Mouse (Mus musculus): ENCODE data around the gene Enc1. TPM values are rescaled to one million over a fixed set of nuclear protein-coding genes. Genes with fewer than 3 reads are reported as not detected.

Gene Enc1
- total RNA-seq, 2 experiments from 2014 or later, result 2.0 to 2.3 TPM

- ATAC-seq (ENCODE audit: poor library complexity, severe bottlenecking), result no peak
These were observed 15.8 kb upstream of the Enc1 start for GRCm38 (mm10) chr13:97225130-97225529.

- ATAC-seq (ENCODE audit: poor library complexity, severe bottlenecking), result no peak
These were observed 13.1 kb upstream of the Enc1 start for GRCm38 (mm10) chr13:97227795-97228194.

GRCm38 (mm10) chr13:97230101-97230500 is 10.8 kb upstream of the Enc1 start:
- ATAC-seq (ENCODE audit: poor library complexity, severe bottlenecking), result no peak

DNA sequence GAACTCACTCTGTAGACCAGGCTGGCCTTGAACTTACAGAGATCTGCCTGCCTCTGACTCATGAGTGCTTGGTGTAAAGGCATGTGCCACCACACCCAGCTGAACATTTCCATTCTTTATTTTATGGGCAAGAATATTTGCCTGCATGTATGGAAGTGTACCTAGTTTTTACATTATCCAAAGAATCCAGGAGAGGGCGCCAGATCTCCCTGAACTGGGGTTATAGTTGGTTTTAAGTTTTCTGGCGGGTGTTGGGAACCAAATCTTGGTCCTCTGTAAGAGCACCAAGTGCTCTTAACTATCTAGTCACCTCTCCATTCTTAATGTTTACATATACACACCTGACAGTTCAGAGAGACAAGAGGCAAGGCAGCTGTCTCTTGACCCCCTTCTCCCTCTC is 7.8 kb upstream of the Enc1 start:
- no peak for ATAC-seq (ENCODE audit: poor library complexity, severe bottlenecking)

DNA sequence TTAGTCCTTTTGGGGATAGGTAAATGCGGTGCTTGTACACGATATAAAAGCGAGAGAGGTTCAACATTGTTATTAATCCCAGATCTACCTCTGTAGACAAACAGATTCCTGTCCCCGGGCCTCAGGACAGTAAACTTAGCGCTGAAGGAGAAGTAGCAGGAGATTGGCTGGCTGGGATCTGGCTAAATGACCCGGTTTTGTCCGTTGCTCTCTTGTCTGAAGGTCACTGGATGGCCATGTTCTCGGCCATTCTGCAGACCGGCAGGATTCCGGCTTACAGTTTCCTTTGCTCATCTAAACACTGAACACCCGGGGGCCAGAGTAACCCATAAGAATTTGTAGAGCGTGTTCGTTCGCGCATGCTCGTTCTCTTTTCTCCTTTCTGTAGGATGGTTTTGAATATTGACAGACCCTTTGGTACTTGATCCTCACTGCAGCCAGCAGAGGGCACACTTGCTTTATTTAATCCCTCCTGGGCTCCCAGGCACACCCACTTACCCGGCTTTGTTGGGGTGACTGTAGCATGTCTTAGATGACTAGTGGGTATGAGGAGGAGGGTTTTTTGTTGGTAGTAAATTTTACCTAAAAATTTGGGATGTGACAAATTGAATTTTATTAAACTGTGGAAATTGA is 6.0 kb upstream of the Enc1 start:
- ATAC-seq (ENCODE audit: poor library complexity, severe bottlenecking), result peak; percentile 89

GRCm38 (mm10) chr13:97235911-97236310 is 5.0 kb upstream of the Enc1 start:
- ATAC-seq (ENCODE audit: poor library complexity, severe bottlenecking), result no peak

GRCm38 (mm10) chr13:97237700-97238099 is 3.2 kb upstream of the Enc1 start:
- ATAC-seq (ENCODE audit: poor library complexity, severe bottlenecking), result no peak

DNA sequence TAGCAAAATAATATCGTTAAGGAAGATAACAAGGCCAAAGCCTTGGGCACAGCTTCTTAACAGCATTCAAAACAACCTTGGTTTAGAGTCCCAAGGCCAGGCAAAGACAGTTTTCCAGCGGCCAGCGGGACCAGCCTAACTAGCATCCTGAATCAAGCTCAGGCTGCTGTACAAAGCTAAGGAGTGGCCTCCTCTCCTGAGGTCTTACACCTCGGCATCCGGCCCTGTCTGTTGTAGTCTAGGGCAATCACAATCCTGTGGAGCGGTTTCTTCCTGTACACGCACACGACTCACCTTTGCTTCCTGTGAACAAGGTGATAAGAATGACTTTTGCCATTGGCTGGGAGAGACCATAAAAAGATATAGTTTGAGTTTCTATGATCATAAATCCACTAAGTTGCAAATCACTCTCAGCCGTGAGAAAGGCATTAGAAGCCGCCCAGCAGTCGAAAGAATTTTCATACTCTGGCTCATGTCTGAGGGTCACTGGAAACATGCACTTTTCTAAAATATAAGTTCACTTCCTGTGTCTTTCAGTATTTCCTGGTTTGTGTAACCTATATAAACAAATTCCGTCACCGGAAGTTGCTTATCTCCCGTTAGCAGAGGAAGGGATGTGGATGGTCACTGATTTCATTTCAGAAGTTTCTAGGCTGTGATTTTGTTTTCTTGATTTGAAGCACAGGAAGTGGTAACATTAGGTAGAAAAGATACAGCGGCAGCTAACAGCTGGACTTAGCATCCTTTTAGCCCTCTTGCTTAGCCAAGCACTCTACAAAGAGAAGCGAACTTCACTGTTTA is 2.5 kb upstream of the Enc1 start:
- ATAC-seq (ENCODE audit: poor library complexity, severe bottlenecking), result no peak

DNA sequence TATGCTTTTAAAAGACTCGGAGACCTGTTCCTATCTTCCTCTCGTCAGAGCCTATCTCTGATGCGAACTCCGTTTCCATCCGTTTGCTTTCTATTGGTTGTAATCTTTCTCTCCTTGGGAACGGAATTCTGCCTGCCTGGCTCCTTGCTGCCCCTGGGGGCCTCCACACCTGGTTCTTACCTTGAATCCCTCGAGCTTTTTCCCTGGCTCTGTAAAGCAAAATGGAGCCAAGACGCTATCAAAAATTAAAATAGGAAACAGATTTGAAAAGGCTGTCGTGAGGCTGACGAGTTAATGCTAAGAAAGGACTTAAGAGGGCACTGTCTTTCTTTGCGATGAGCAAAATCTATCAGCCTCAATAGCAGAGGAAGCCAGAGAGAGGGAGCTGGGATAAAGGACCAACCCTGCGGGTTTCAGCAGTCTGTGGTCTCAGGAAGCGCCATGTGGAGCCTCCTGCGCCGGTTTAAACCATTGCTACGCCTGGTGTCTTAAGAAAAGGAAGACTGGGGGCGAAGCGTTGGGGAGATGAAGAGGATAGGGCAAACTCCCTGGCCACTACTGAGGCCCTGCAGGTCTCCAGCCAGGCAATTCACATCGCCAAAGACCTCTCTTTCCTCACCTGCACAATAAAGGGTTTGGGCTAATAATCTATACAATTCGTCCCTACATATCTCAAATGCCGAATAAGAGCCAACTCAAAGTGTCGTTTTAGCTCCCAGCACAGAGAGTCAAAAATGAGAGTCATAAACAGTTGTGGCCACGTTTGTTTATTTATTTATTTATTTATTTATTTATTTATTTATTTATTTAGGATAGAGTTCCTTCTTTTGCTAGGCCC is 1.3 kb upstream of the Enc1 start:
- no peak for ATAC-seq (ENCODE audit: poor library complexity, severe bottlenecking)

DNA sequence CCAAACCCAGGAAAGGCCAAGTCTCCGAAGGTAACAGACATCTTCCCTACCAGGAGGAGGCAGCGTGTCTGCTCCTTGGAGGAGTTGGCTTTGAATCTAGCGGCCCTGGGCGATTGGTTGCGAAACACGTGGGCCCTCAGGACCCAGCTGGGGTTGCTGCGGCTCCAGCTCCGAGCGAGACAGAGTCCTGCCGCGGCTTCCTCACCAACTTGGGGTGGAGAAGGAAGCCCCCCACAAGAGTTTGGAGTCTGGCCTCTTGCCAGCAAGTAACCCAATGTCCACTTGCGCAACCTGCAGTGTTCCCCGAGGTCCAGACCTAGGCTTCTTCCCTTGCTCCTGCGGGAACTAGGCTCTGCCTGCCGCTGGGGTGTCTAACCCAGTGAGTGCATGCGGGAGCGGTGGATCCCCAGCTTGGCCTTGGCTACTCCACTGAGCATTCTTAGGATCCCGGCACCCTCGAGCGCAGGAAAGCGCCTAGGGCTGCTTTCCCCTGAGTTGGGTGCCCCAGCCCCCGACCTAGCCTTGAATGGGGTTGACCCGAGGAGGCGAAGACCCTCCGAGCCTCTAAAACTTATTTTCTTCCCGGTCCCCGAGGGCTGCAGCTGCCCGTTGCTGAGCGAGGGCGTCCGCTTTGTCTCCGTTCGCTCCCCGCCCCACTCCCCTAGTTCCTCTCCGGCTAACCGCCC is 483 bp upstream of the Enc1 start:
- ATAC-seq (ENCODE audit: poor library complexity, severe bottlenecking), result peak; percentile 50

GRCm38 (mm10) chr13:97241787-97242280 is 929 bp downstream of the Enc1 start:
- ATAC-seq (ENCODE audit: poor library complexity, severe bottlenecking), result no peak

GRCm38 (mm10) chr13:97242716-97243115 is 1.8 kb downstream of the Enc1 start:
- no peak for ATAC-seq (ENCODE audit: poor library complexity, severe bottlenecking)

- ATAC-seq (ENCODE audit: poor library complexity, severe bottlenecking), result no peak
These were observed 3.2 kb downstream of the Enc1 start for GRCm38 (mm10) chr13:97243962-97244711.

- no peak for ATAC-seq (ENCODE audit: poor library complexity, severe bottlenecking)
These were observed 3.8 kb downstream of the Enc1 start for GRCm38 (mm10) chr13:97244712-97245105.

DNA sequence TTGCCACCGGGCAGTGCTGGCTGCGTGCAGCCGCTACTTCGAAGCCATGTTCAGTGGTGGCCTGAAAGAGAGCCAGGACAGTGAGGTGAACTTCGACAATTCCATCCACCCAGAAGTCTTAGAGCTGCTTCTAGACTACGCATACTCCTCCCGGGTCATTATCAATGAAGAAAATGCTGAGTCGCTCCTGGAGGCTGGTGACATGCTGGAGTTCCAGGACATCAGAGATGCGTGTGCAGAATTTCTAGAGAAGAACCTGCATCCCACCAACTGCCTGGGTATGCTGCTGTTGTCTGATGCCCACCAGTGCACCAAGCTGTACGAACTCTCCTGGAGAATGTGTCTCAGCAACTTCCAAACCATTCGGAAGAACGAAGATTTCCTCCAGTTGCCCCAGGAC is 4.3 kb downstream of the Enc1 start:
- ATAC-seq (ENCODE audit: poor library complexity, severe bottlenecking), result no peak

DNA sequence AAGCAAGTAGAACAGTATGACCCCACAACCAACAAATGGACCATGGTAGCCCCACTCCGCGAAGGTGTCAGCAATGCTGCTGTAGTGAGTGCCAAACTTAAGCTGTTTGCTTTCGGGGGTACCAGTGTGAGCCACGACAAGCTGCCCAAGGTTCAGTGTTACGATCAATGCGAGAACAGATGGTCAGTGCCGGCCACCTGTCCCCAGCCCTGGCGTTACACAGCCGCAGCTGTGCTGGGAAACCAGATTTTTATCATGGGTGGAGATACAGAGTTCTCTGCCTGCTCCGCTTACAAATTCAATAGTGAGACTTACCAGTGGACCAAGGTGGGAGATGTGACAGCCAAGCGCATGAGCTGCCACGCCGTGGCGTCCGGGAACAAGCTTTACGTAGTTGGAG is 5.3 kb downstream of the Enc1 start:
- no peak for ATAC-seq (ENCODE audit: poor library complexity, severe bottlenecking)

DNA sequence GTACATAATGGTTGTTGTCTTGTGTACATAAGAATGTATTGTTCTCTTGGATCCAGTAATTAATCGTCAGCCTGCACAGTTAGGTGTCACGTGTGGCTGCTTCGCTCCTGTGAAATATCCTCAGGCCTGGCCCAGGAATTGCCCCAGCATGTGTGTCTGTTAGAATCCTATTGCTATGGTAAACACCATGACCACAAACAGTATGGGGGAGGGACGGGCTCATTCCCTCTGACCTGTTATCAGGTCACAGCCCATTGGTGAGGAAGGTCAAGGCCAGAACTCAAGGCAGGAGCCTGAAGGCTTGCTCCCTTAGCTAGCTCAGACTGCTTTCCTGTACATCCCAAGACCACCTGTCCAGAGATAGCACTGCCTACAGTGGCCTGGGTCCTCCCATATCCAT is 6.8 kb downstream of the Enc1 start:
- ATAC-seq (ENCODE audit: poor library complexity, severe bottlenecking), result no peak

GRCm38 (mm10) chr13:97249051-97249461 is 8.2 kb downstream of the Enc1 start:
- 0 out of 2 replicates have a peak, but pooled peaks have one; percentile 24 for ATAC-seq (ENCODE audit: poor library complexity, severe bottlenecking)

DNA sequence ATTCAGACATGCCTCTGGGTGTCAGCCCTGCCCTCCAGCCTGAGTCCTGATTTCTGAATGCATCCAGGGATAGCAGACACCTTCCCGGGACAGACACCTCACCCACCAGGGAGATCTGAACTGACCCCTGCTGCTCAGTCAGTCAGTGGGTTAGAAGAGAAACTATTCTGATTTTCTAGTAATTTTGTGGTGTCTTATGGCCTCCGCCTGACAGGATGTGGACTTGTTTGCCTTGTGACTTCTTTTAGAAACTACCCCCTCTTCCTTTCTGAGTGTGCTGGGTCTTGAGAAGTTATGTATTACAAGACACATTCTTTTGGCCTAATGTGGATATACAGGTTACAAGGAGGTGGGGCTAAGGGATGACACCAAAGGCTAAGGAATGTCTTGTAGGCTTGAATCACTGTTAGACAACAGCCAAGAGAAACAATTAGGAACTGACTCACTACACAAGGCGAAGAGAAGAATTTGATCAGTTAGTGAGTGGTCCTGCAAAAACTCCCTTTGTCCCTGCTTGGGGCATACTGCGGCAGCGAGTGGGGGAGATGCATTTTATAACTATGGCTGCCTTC is 8.7 kb downstream of the Enc1 start:
- no peak for ATAC-seq (ENCODE audit: poor library complexity, severe bottlenecking)

DNA sequence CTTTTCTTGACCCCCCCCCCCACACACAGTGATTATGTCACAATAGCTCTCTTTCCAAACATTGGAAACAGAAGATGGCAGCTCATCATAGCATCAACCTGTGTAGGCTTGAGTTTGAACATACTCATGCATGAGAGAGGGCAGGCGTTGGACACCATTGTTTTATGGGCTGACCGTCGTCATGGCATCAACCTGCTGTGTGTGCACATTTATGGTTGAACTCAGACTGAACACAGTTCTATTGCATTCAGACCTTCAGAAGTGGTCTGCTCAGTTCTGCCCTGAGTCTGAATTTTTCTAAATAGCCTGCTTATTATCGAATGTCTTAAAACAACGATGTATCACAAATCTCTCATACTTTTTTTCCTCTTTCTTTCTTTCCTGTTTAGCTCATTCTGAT is 9.2 kb downstream of the Enc1 start:
- no peak for ATAC-seq (ENCODE audit: poor library complexity, severe bottlenecking)
